9 mouse cellular contexts compared by ENCODE assay signal in genomic region chr5:127227929-127228595, GRCm38 (mm10). TPM values are rescaled to one million over a fixed set of nuclear protein-coding genes. Genes with fewer than 3 reads are reported as not detected.
DNase-seq lines count a peak whose midpoint lies in the region; ATAC-seq and TF ChIP-seq lines count a peak whose summit lies in the region.
"Had no signal": no experiment of that assay in that cellular context is flagged by ENCODE, and none has a peak within 500 bp of the region (broad histone marks: within the 10 kb centered on the region; RNA-seq: fewer than 3 reads in every experiment).

No protein-coding gene starts in this region.

- WGBS in stomach, embryonic 14.5 days = 3% methylated on average over 14 of the region's 14 CpGs
- 4% methylated on average over 14 of the region's 14 CpGs for WGBS in stomach, postnatal 0 days
- 7% methylated on average over 14 of the region's 14 CpGs for WGBS in limb, embryonic 12.5 days
- WGBS in stomach, embryonic 15.5 days = 2% methylated on average over 14 of the region's 14 CpGs

- ATAC-seq in stomach, embryonic 14.5 days (ENCODE audit: insufficient number of reproducible peaks, insufficient read depth, low FRiP score, low read depth) = no peak
- no peak for ATAC-seq in stomach, postnatal 0 days (ENCODE audit: low FRiP score, low TSS enrichment)
- ATAC-seq in limb, embryonic 12.5 days (ENCODE audit: insufficient number of reproducible peaks, insufficient read depth, low FRiP score, low TSS enrichment, low read depth) = no peak
- ATAC-seq in stomach, embryonic 15.5 days (ENCODE audit: insufficient read depth, low FRiP score, low read depth) = no peak

- H3K27me3 ChIP-seq in stomach, embryonic 14.5 days (ENCODE audit: control insufficient read depth, insufficient read depth, low read length) = no peaks in the 10 kb centered on the region
- no peaks in the 10 kb centered on the region for H3K27me3 ChIP-seq in stomach, postnatal 0 days (ENCODE audit: control insufficient read depth, insufficient read depth, low read length)
- H3K27me3 ChIP-seq in limb, embryonic 12.5 days = peaks cover 6% of the 10 kb centered on the region
- H3K27me3 ChIP-seq in stomach, embryonic 15.5 days (replicated peaks) = no peaks in the 10 kb centered on the region

- no peak overlapping the region for H3K9ac ChIP-seq in stomach, embryonic 14.5 days (replicated peaks; ENCODE audit: low read depth, low read length)
- no peak overlapping the region for H3K9ac ChIP-seq in stomach, postnatal 0 days (ENCODE audit: low read length)
- H3K9ac ChIP-seq in limb, embryonic 12.5 days (replicated peaks) = no peak overlapping the region
- H3K9ac ChIP-seq in stomach, embryonic 15.5 days = no peak overlapping the region

- H3K4me3 ChIP-seq in stomach, embryonic 14.5 days (ENCODE audit: low read depth, low read length) = no peak overlapping the region
- H3K4me3 ChIP-seq in stomach, postnatal 0 days (ENCODE audit: low read depth, low read length) = no peak overlapping the region
- peak overlapping the region; percentile 18 for H3K4me3 ChIP-seq in limb, embryonic 12.5 days (replicated peaks)
- no peak overlapping the region for H3K4me3 ChIP-seq in stomach, embryonic 15.5 days (replicated peaks)

- no peak for TF ChIP-seq EP300 in stomach, postnatal 0 days (optimal IDR thresholded peaks at IDR 0.05)

- no peaks in the 10 kb centered on the region for H3K9me3 ChIP-seq in stomach, embryonic 14.5 days (ENCODE audit: control insufficient read depth, low read depth, low read length)
- no peaks in the 10 kb centered on the region for H3K9me3 ChIP-seq in stomach, postnatal 0 days (ENCODE audit: control insufficient read depth, low read length)
- H3K9me3 ChIP-seq in limb, embryonic 12.5 days = no peaks in the 10 kb centered on the region
- no peaks in the 10 kb centered on the region for H3K9me3 ChIP-seq in stomach, embryonic 15.5 days

- no peak for TF ChIP-seq CTCF in stomach, postnatal 0 days (IDR thresholded peaks at IDR 0.05; ENCODE audit: low read depth)

- H3K27ac ChIP-seq in stomach, embryonic 14.5 days (ENCODE audit: low read length) = no peak overlapping the region
- no peak overlapping the region for H3K27ac ChIP-seq in stomach, postnatal 0 days (replicated peaks)
- no peak overlapping the region for H3K27ac ChIP-seq in limb, embryonic 12.5 days
- no peak overlapping the region for H3K27ac ChIP-seq in stomach, embryonic 15.5 days

- intact Hi-C loops in heart, postnatal 36 days (cut with DNase I) = no loop called here

- H3K4me2 ChIP-seq in stomach, embryonic 14.5 days (replicated peaks; ENCODE audit: low read depth, low read length) = peak overlapping the region; percentile 36
- no peak overlapping the region; the same call in 1 of the 2 replicates for H3K4me2 ChIP-seq in stomach, postnatal 0 days (replicated peaks; ENCODE audit: low read depth)
- H3K4me2 ChIP-seq in limb, embryonic 12.5 days = peak overlapping the region; percentile 51
- H3K4me2 ChIP-seq in stomach, embryonic 15.5 days = peak overlapping the region; percentile 37

- DNase-seq in heart, adult 11 months = peak; percentile 56
- DNase-seq in heart, postnatal 36 days = no peak
- DNase-seq in stomach, postnatal 0 days (ENCODE audit: low spot score) = no peak
- DNase-seq in cerebellum, postnatal 25 days = no peak
- DNase-seq in ovary, postnatal 10 days (ENCODE audit: low spot score) = no peak
- DNase-seq: kidney, postnatal 10 days had no signal

- H3K4me1 ChIP-seq in stomach, embryonic 14.5 days (ENCODE audit: control insufficient read depth, insufficient read depth, low read length) = 0 out of 2 replicates have a peak, but pooled peaks cover 2% of the 10 kb centered on the region
- no peaks in the 10 kb centered on the region for H3K4me1 ChIP-seq in stomach, postnatal 0 days (replicated peaks; ENCODE audit: control insufficient read depth, insufficient read depth)
- peaks cover 20% of the 10 kb centered on the region for H3K4me1 ChIP-seq in limb, embryonic 12.5 days (replicated peaks)
- H3K4me1 ChIP-seq in stomach, embryonic 15.5 days = no peaks in the 10 kb centered on the region

- H3K36me3 ChIP-seq in stomach, embryonic 14.5 days (ENCODE audit: control insufficient read depth, insufficient read depth, low read length) = no peaks in the 10 kb centered on the region
- H3K36me3 ChIP-seq in stomach, postnatal 0 days (ENCODE audit: control insufficient read depth, insufficient read depth, low read length) = no peaks in the 10 kb centered on the region
- no peaks in the 10 kb centered on the region for H3K36me3 ChIP-seq in limb, embryonic 12.5 days
- no peaks in the 10 kb centered on the region for H3K36me3 ChIP-seq in stomach, embryonic 15.5 days

RNA-seq across cellular contexts. Expression of gene Tmem132c, which starts 13.5 kb away (rescaled TPM):
- total RNA-seq in heart, postnatal 36 days (2021) = under 1 TPM; 0.11 TPM
- 1.8 and 2.8 TPM in 2 replicates for polyA plus RNA-seq in stomach, embryonic 14.5 days (2014; fragmentation: Nextera tagmentation; extraction: Ambion mirVana)
- polyA plus RNA-seq in stomach, postnatal 0 days (2015; fragmentation: Nextera tagmentation; extraction: Ambion mirVana) = 1.7 and 2.5 TPM in 2 replicates
- polyA plus RNA-seq in limb, embryonic 12.5 days (2016; fragmentation: Nextera tagmentation; extraction: Ambion mirVana) = 48.0 and 50.2 TPM in 2 replicates
- 2.0 and 2.2 TPM in 2 replicates for polyA plus RNA-seq in stomach, embryonic 15.5 days (2015; fragmentation: Nextera tagmentation; extraction: Ambion mirVana)

Comparison
In these comparisons a context has a peak if more than half of its experiments do, and no peak if none do; other contexts are left out.
1. RNA of gene Tmem132c, which starts 13.5 kb away (polyA plus RNA-seq): 48.0 to 50.2 TPM in limb, embryonic 12.5 days; 2.0 to 2.2 TPM in stomach, embryonic 15.5 days, 1.8 to 2.8 TPM in stomach, embryonic 14.5 days and 1.7 to 2.5 TPM in stomach, postnatal 0 days; every median in the first group is over 10 times any median in the second.